ENCODE assay signal across 26 mouse cellular contexts in the genomic region with DNA sequence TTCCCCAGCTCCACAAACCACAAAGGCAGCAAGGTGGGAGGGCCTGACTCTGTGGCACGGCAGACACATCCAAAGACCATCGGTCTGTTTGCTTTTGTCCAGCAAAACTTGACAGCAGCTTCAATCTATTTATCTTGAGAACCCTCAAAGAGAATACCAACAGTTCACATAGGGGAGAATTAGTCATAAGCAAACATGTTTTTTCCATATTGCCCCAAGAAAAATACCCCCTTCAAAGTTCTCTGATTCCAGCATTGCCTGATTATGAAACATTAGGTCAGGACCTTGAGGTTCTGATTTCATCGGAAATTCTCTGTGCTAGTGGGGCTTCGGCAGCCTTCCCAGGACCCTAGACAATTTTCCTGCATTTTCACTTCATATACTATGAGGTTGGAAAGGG.
"Had no signal": no experiment of that assay in that cellular context is flagged by ENCODE, and none has a peak within 500 bp of the region (broad histone marks: within the 10 kb centered on the region; RNA-seq: fewer than 3 reads in every experiment).

No protein-coding gene starts in this region.

- H3K27ac ChIP-seq: embryonic facial prominence, embryonic 10.5 days; embryonic facial prominence, embryonic 12.5 days; embryonic facial prominence, embryonic 13.5 days; embryonic facial prominence, embryonic 15.5 days; forebrain, embryonic 10.5 days; forebrain, embryonic 12.5 days; forebrain, embryonic 13.5 days; forebrain, embryonic 15.5 days; gastrocnemius, adult 2 months; heart, adult 2 months; heart, embryonic 10.5 days had no signal

- H3K4me1 ChIP-seq: embryonic facial prominence, embryonic 10.5 days; embryonic facial prominence, embryonic 12.5 days; embryonic facial prominence, embryonic 13.5 days; forebrain, embryonic 12.5 days; forebrain, embryonic 13.5 days; forebrain, embryonic 15.5 days; heart, embryonic 10.5 days had no signal

- DNase-seq: cerebellum, adult 9-11 months; cerebellum, postnatal 10 days; cerebellum, postnatal 14 days; cerebellum, postnatal 25 days; cerebellum, postnatal 36 days; embryo, embryonic 11 days; forebrain, postnatal 0 days; gastrocnemius, adult 2 months; gastrocnemius, postnatal 10 days; gastrocnemius, postnatal 14 days; gastrocnemius, postnatal 25 days; gastrocnemius, postnatal 36 days; heart, adult 2 months had no signal

- H3K4me3 ChIP-seq: embryonic facial prominence, embryonic 10.5 days; embryonic facial prominence, embryonic 12.5 days; embryonic facial prominence, embryonic 13.5 days; embryonic facial prominence, embryonic 15.5 days; erythroblast, embryonic 14.5 days; forebrain, embryonic 10.5 days; forebrain, embryonic 12.5 days; forebrain, embryonic 13.5 days; forebrain, embryonic 15.5 days; gastrocnemius, adult 2 months; heart, adult 2 months; heart, embryonic 10.5 days; heart, embryonic 12.5 days had no signal

- ATAC-seq: forebrain, embryonic 13.5 days; forebrain, embryonic 14.5 days; forebrain, embryonic 15.5 days; forebrain, embryonic 16.5 days; forebrain, postnatal 0 days had no signal
